Mouse (Mus musculus) stomach, embryonic 16.5 days (tissue): ENCODE results near the gene Igdcc4. TPM values are rescaled to one million over a fixed set of nuclear protein-coding genes. Genes with fewer than 3 reads are reported as not detected.

Experiments
- ATAC-seq: fragments of 200-750 bp; cut with Nextera tagmentation; 2 replicates; pipeline ENCODE4 v1.8.0; 2017; ENCODE audit warnings: moderate number of reproducible peaks, moderate TSS enrichment; ENCODE audit not compliant: insufficient read depth, low FRiP score
- H3K27ac ChIP-seq: fragments of 300-500 bp; sonication (generic); 2 replicates; pipeline ENCODE4 v1.5.1; 2014; ENCODE audit warnings: low read length
- H3K27me3 ChIP-seq: fragments of 300-500 bp; sonication (generic); 2 replicates; pipeline ENCODE4 v1.6.1; 2014; ENCODE audit warnings: low read length, control low read depth, mixed read lengths; ENCODE audit not compliant: control insufficient read depth, insufficient read depth
- H3K36me3 ChIP-seq: fragments of 300-500 bp; sonication (generic); 2 replicates; pipeline ENCODE4 v1.6.1; 2014; ENCODE audit warnings: low read length; ENCODE audit not compliant: control insufficient read depth, insufficient read depth
- H3K4me1 ChIP-seq: fragments of 300-500 bp; sonication (generic); 2 replicates; pipeline ENCODE4 v1.6.1; 2014; ENCODE audit warnings: low read length, control low read depth, mixed read lengths; ENCODE audit not compliant: control insufficient read depth, insufficient read depth
- H3K4me2 ChIP-seq: fragments of 300-500 bp; sonication (generic); 2 replicates; pipeline ENCODE4 v1.6.1; 2014; ENCODE audit warnings: low read depth, low read length, mixed read lengths
- H3K4me3 ChIP-seq: fragments of 300-500 bp; sonication (generic); replicated peaks from 2 replicates; pipeline ENCODE4 v1.5.1; 2014; ENCODE audit warnings: mild to moderate bottlenecking, low read length
- H3K9ac ChIP-seq: fragments of 300-500 bp; sonication (generic); 2 replicates; pipeline ENCODE4 v1.6.1; 2014; ENCODE audit warnings: low read length
- H3K9me3 ChIP-seq: fragments of 300-500 bp; sonication (generic); replicated peaks from 2 replicates; pipeline ENCODE4 v1.6.1; 2016; ENCODE audit warnings: low read length, control low read depth; ENCODE audit not compliant: control insufficient read depth
- WGBS: fragments of 180-500 bp; shearing (Covaris S2); extraction: QIAGEN DNeasy Blood & Tissue Kit; methylation state at CpG from one replicate; pipeline ENCODE4 v1.1.7; 2014; 5-methylcytosine and 5-hydroxymethylcytosine counted together
- polyA plus RNA-seq: library from polyadenylated mRNA; unstranded; fragments of >200 nt; fragmentation: Nextera tagmentation; extraction: Ambion mirVana; gene quantifications from 2 replicates; pipeline ENCODE4 v1.2.1, GENCODE M21; 2015

Gene Igdcc4
- polyA plus RNA-seq, 1 experiment from 2014 or later, result 25.6 TPM

GRCm38 (mm10) chr9:65084198-65084807 is 17.0 kb upstream of the Igdcc4 start:
- no peak overlapping the region for H3K27ac ChIP-seq
- no peaks in the 10 kb centered on the region for H3K27me3 ChIP-seq
- H3K9me3 ChIP-seq, result no peaks in the 10 kb centered on the region
- WGBS, result 67% methylated on average over 7 of the region's 7 CpGs
- H3K36me3 ChIP-seq, result peaks cover 20% of the 10 kb centered on the region; the same call in 1 of the 2 replicates
- H3K9ac ChIP-seq, result no peak overlapping the region
- H3K4me3 ChIP-seq, result no peak overlapping the region
- no peak overlapping the region for H3K4me2 ChIP-seq
- peak; percentile 80; the same call in 1 of the 2 replicates for ATAC-seq
- H3K4me1 ChIP-seq, result peaks cover 3% of the 10 kb centered on the region; the same call in 1 of the 2 replicates

- H3K36me3 ChIP-seq, result peaks cover 18% of the 10 kb centered on the region; the same call in 1 of the 2 replicates
- no peaks in the 10 kb centered on the region for H3K9me3 ChIP-seq
- WGBS, result 84% methylated on average over 1 of the region's 1 CpGs
- H3K4me1 ChIP-seq, result peaks cover 3% of the 10 kb centered on the region; the same call in 1 of the 2 replicates
- no peak overlapping the region for H3K4me3 ChIP-seq
- H3K27me3 ChIP-seq, result no peaks in the 10 kb centered on the region
- ATAC-seq, result no peak
- no peak overlapping the region for H3K9ac ChIP-seq
- H3K27ac ChIP-seq, result no peak overlapping the region
- no peak overlapping the region for H3K4me2 ChIP-seq
These were observed 16.0 kb upstream of the Igdcc4 start for GRCm38 (mm10) chr9:65085270-65085669.

GRCm38 (mm10) chr9:65086801-65087200 is 14.5 kb upstream of the Igdcc4 start:
- H3K9ac ChIP-seq, result no peak overlapping the region
- no peaks in the 10 kb centered on the region for H3K9me3 ChIP-seq
- H3K4me3 ChIP-seq, result no peak overlapping the region
- H3K36me3 ChIP-seq, result peaks cover 11% of the 10 kb centered on the region; the same call in 1 of the 2 replicates
- H3K4me2 ChIP-seq, result no peak overlapping the region
- no peaks in the 10 kb centered on the region for H3K27me3 ChIP-seq
- ATAC-seq, result no peak
- 30% methylated on average over 1 of the region's 1 CpGs for WGBS
- no peak overlapping the region for H3K27ac ChIP-seq
- H3K4me1 ChIP-seq, result peaks cover 3% of the 10 kb centered on the region; the same call in 1 of the 2 replicates

- Histone ChIP-seq H3K4me3 (no peak overlapping the region), H3K9ac (no peak overlapping the region), H3K27ac (no peak overlapping the region), H3K4me2 (no peak overlapping the region), H3K4me1 (peaks cover 3% of the 10 kb centered on the region; the same call in 1 of the 2 replicates), H3K27me3 (no peaks in the 10 kb centered on the region), H3K36me3 (peaks cover 8% of the 10 kb centered on the region; the same call in 1 of the 2 replicates), H3K9me3 (no peaks in the 10 kb centered on the region)
- 39% methylated on average over 5 of the region's 5 CpGs for WGBS
- ATAC-seq, result no peak
These were observed 13.8 kb upstream of the Igdcc4 start for GRCm38 (mm10) chr9:65087490-65087889.

- WGBS, result 22% methylated on average over 6 of the region's 6 CpGs
- peak overlapping the region; percentile 27; the same call in 1 of the 2 replicates for H3K27ac ChIP-seq
These were observed 7.0 kb upstream of the Igdcc4 start for GRCm38 (mm10) chr9:65094237-65094636.

GRCm38 (mm10) chr9:65101686-65102376 is 545 bp downstream of the Igdcc4 start:
- peak; percentile 77 for ATAC-seq
- Histone ChIP-seq H3K27ac (peak overlapping the region; percentile 96), H3K4me2 (peak overlapping the region; percentile 88), H3K9ac (peak overlapping the region; percentile 91), H3K9me3 (peaks cover 3% of the 10 kb centered on the region; the same call in 1 of the 2 replicates), H3K27me3 (no peaks in the 10 kb centered on the region), H3K4me3 (peak overlapping the region; percentile 82), H3K4me1 (peaks cover 20% of the 10 kb centered on the region), H3K36me3 (no peaks in the 10 kb centered on the region)
- WGBS, result under 1% methylated on average over 36 of the region's 39 CpGs

More at GRCm38 (mm10) chr9:65094237-65094636, 7.0 kb upstream of the Igdcc4 start:
- H3K36me3 ChIP-seq, result no peaks in the 10 kb centered on the region
- H3K9me3 ChIP-seq, result no peaks in the 10 kb centered on the region
- no peak overlapping the region for H3K4me3 ChIP-seq
- peak overlapping the region; percentile 2; the same call in 1 of the 2 replicates for H3K9ac ChIP-seq
- no peaks in the 10 kb centered on the region for H3K27me3 ChIP-seq
- peaks cover 8% of the 10 kb centered on the region; the same call in 1 of the 2 replicates for H3K4me1 ChIP-seq
- ATAC-seq, result peak; percentile 84
- H3K4me2 ChIP-seq, result no peak overlapping the region

- ATAC-seq, result peak; percentile 76
- Histone ChIP-seq H3K4me1 (peaks cover 23% of the 10 kb centered on the region), H3K36me3 (no peaks in the 10 kb centered on the region), H3K9ac (peak overlapping the region; percentile 91), H3K4me3 (peak overlapping the region; percentile 82), H3K9me3 (peaks cover 3% of the 10 kb centered on the region; the same call in 1 of the 2 replicates), H3K4me2 (peak overlapping the region; percentile 88), H3K27ac (peak overlapping the region; percentile 96), H3K27me3 (no peaks in the 10 kb centered on the region)
- WGBS, result 4% methylated on average over 36 of the region's 36 CpGs
These were observed 1.3 kb downstream of the Igdcc4 start for GRCm38 (mm10) chr9:65102377-65103172.

- H3K27me3 ChIP-seq, result no peaks in the 10 kb centered on the region
- no peak for ATAC-seq
- peak overlapping the region; percentile 96 for H3K27ac ChIP-seq
- peaks cover 26% of the 10 kb centered on the region for H3K4me1 ChIP-seq
- H3K4me2 ChIP-seq, result peak overlapping the region; percentile 88
- no peaks in the 10 kb centered on the region for H3K36me3 ChIP-seq
- peak overlapping the region; percentile 82 for H3K4me3 ChIP-seq
- WGBS, result 26% methylated on average over 8 of the region's 8 CpGs
- H3K9me3 ChIP-seq, result peaks cover 3% of the 10 kb centered on the region; the same call in 1 of the 2 replicates
- H3K9ac ChIP-seq, result peak overlapping the region; percentile 91
These were observed 2.0 kb downstream of the Igdcc4 start for GRCm38 (mm10) chr9:65103173-65103752.
